Mouse (Mus musculus): ENCODE measurements at regions not wholly inside any gene's neighbourhood (a gene's known extent, or its start where the extent isn't known, plus 50 kb on each side); places are given as distances from the start of the nearest gene placed in this dataset.

GRCm38 (mm10) chr8:36304809-36305208, 539.2 kb downstream of the Gm19410 start:
- Histone ChIP-seq H3K4me1 (ENCODE audit: control insufficient read depth, insufficient read depth, low read length) (no peaks in the 10 kb centered on the region), H3K27ac (ENCODE audit: insufficient read depth, low read length) (no peak overlapping the region), H3K4me3 (ENCODE audit: insufficient read depth, low read length) (no peak overlapping the region)
- TF ChIP-seq POLR2A (IDR thresholded peaks at IDR 0.05; ENCODE audit: extremely low read depth, insufficient read depth, low read length): no peak
- no peak for TF ChIP-seq CTCF (IDR thresholded peaks at IDR 0.05; ENCODE audit: extremely low read depth, insufficient read depth, low read length)

GRCm38 (mm10) chr8:36306336-36306735, 540.7 kb downstream of the Gm19410 start:
- Histone ChIP-seq H3K27ac (ENCODE audit: insufficient read depth, low read length) (no peak overlapping the region), H3K4me1 (ENCODE audit: control insufficient read depth, insufficient read depth, low read length) (no peaks in the 10 kb centered on the region), H3K4me3 (ENCODE audit: insufficient read depth, low read length) (no peak overlapping the region)
- no peak for TF ChIP-seq POLR2A (IDR thresholded peaks at IDR 0.05; ENCODE audit: extremely low read depth, insufficient read depth, low read length)
- no peak for TF ChIP-seq CTCF (IDR thresholded peaks at IDR 0.05; ENCODE audit: extremely low read depth, insufficient read depth, low read length)

- Histone ChIP-seq H3K4me3 (ENCODE audit: insufficient read depth, low read length) (no peak overlapping the region), H3K4me1 (ENCODE audit: control insufficient read depth, insufficient read depth, low read length) (no peaks in the 10 kb centered on the region), H3K27ac (ENCODE audit: insufficient read depth, low read length) (no peak overlapping the region)
- no peak for TF ChIP-seq CTCF (IDR thresholded peaks at IDR 0.05; ENCODE audit: extremely low read depth, insufficient read depth, low read length)
- TF ChIP-seq POLR2A (IDR thresholded peaks at IDR 0.05; ENCODE audit: extremely low read depth, insufficient read depth, low read length): no peak
Observed at GRCm38 (mm10) chr8:36307496-36307895, 541.9 kb downstream of the Gm19410 start.

- TF ChIP-seq CTCF (IDR thresholded peaks at IDR 0.05; ENCODE audit: extremely low read depth, insufficient read depth, low read length) (no peak), POLR2A (IDR thresholded peaks at IDR 0.05; ENCODE audit: extremely low read depth, insufficient read depth, low read length) (no peak)
- Histone ChIP-seq H3K4me1 (ENCODE audit: control insufficient read depth, insufficient read depth, low read length) (no peaks in the 10 kb centered on the region), H3K27ac (ENCODE audit: insufficient read depth, low read length) (no peak overlapping the region), H3K4me3 (ENCODE audit: insufficient read depth, low read length) (no peak overlapping the region)
Observed at GRCm38 (mm10) chr8:36308056-36308455, 542.5 kb downstream of the Gm19410 start.

- Histone ChIP-seq H3K27ac (ENCODE audit: insufficient read depth, low read length) (no peak overlapping the region), H3K4me3 (ENCODE audit: insufficient read depth, low read length) (no peak overlapping the region), H3K4me1 (ENCODE audit: control insufficient read depth, insufficient read depth, low read length) (no peaks in the 10 kb centered on the region)
- TF ChIP-seq POLR2A (IDR thresholded peaks at IDR 0.05; ENCODE audit: extremely low read depth, insufficient read depth, low read length) (no peak), CTCF (IDR thresholded peaks at IDR 0.05; ENCODE audit: extremely low read depth, insufficient read depth, low read length) (no peak)
Observed at GRCm38 (mm10) chr8:36309326-36309725, 543.7 kb downstream of the Gm19410 start.

GRCm38 (mm10) chr8:36309952-36310351, 544.4 kb downstream of the Gm19410 start:
- H3K27ac ChIP-seq (ENCODE audit: insufficient read depth, low read length): no peak overlapping the region
- H3K4me1 ChIP-seq (ENCODE audit: control insufficient read depth, insufficient read depth, low read length): no peaks in the 10 kb centered on the region
- TF ChIP-seq CTCF (IDR thresholded peaks at IDR 0.05; ENCODE audit: extremely low read depth, insufficient read depth, low read length): no peak
- no peak for TF ChIP-seq POLR2A (IDR thresholded peaks at IDR 0.05; ENCODE audit: extremely low read depth, insufficient read depth, low read length)
- H3K4me3 ChIP-seq (ENCODE audit: insufficient read depth, low read length): no peak overlapping the region

- TF ChIP-seq CTCF (IDR thresholded peaks at IDR 0.05; ENCODE audit: extremely low read depth, insufficient read depth, low read length) (no peak), POLR2A (IDR thresholded peaks at IDR 0.05; ENCODE audit: extremely low read depth, insufficient read depth, low read length) (no peak)
- Histone ChIP-seq H3K4me3 (ENCODE audit: insufficient read depth, low read length) (no peak overlapping the region), H3K27ac (ENCODE audit: insufficient read depth, low read length) (no peak overlapping the region), H3K4me1 (ENCODE audit: control insufficient read depth, insufficient read depth, low read length) (no peaks in the 10 kb centered on the region)
Observed at GRCm38 (mm10) chr8:36311734-36312133, 546.1 kb downstream of the Gm19410 start.

- no peaks in the 10 kb centered on the region for H3K4me1 ChIP-seq (ENCODE audit: control insufficient read depth, insufficient read depth, low read length)
- H3K4me3 ChIP-seq (ENCODE audit: insufficient read depth, low read length): no peak overlapping the region
- no peak overlapping the region for H3K27ac ChIP-seq (ENCODE audit: insufficient read depth, low read length)
- TF ChIP-seq CTCF (IDR thresholded peaks at IDR 0.05; ENCODE audit: extremely low read depth, insufficient read depth, low read length) (no peak), POLR2A (IDR thresholded peaks at IDR 0.05; ENCODE audit: extremely low read depth, insufficient read depth, low read length) (no peak)
Observed at GRCm38 (mm10) chr8:36312963-36313362, 547.4 kb downstream of the Gm19410 start.

- no peak overlapping the region for H3K27ac ChIP-seq (ENCODE audit: insufficient read depth, low read length)
- H3K4me3 ChIP-seq (ENCODE audit: insufficient read depth, low read length): no peak overlapping the region
- H3K4me1 ChIP-seq (ENCODE audit: control insufficient read depth, insufficient read depth, low read length): no peaks in the 10 kb centered on the region
- TF ChIP-seq CTCF (IDR thresholded peaks at IDR 0.05; ENCODE audit: extremely low read depth, insufficient read depth, low read length) (no peak), POLR2A (IDR thresholded peaks at IDR 0.05; ENCODE audit: extremely low read depth, insufficient read depth, low read length) (no peak)
Observed at GRCm38 (mm10) chr8:36318396-36318795, 552.8 kb downstream of the Gm19410 start.

GRCm38 (mm10) chr8:36318884-36319283, 553.3 kb downstream of the Gm19410 start:
- Histone ChIP-seq H3K27ac (ENCODE audit: insufficient read depth, low read length) (no peak overlapping the region), H3K4me1 (ENCODE audit: control insufficient read depth, insufficient read depth, low read length) (no peaks in the 10 kb centered on the region), H3K4me3 (ENCODE audit: insufficient read depth, low read length) (no peak overlapping the region)
- no peak for TF ChIP-seq CTCF (IDR thresholded peaks at IDR 0.05; ENCODE audit: extremely low read depth, insufficient read depth, low read length)
- TF ChIP-seq POLR2A (IDR thresholded peaks at IDR 0.05; ENCODE audit: extremely low read depth, insufficient read depth, low read length): no peak

All from cortical plate, adult 2 months (tissue).